Mouse (Mus musculus) embryonic fibroblast, embryonic 13.5 days (primary cell): ENCODE data around the gene Tppp2.

Experiments used
- CTCF ChIP-seq: IDR thresholded peaks from 2 replicates; pipeline ENCODE4 v1.5.1; 2011; ENCODE audit warnings: mild to moderate bottlenecking, control low read depth, low read length, moderate library complexity, borderline replicate concordance; ENCODE audit not compliant: insufficient read depth
- POLR2A ChIP-seq: IDR thresholded peaks from 2 replicates; pipeline ENCODE4 v1.6.1; 2011; ENCODE audit warnings: low read depth, mild to moderate bottlenecking, control low read depth, low read length, moderate library complexity

GRCm38 (mm10) chr14:51939005-51939404 lies 20.8 kb downstream of the Tppp2 start:
- no peak for TF ChIP-seq CTCF
- no peak for TF ChIP-seq POLR2A
